Mouse (Mus musculus) forebrain, embryonic 12.5 days (tissue): ENCODE measurements around the gene Alpk3. TPM values are rescaled to one million over a fixed set of nuclear protein-coding genes. Genes with fewer than 3 reads are reported as not detected.
"Not testable (repeated sequence)": the region's sequence is repeated elsewhere in the genome, so short reads cannot be mapped to it uniquely, and the experiment has no call there.

Source experiments
- ATAC-seq: fragments of 200-750 bp; cut with Nextera tagmentation; 2 replicates; pipeline ENCODE4 v1.8.0; 2017; ENCODE audit warnings: moderate TSS enrichment; ENCODE audit not compliant: low FRiP score
- H3K27ac ChIP-seq: fragments of 300-500 bp; sonication (generic); 2 replicates; pipeline ENCODE4 v1.5.1; 2016; ENCODE audit warnings: mild to moderate bottlenecking
- H3K27me3 ChIP-seq: fragments of 300-500 bp; sonication (generic); 2 replicates; pipeline ENCODE4 v1.6.1; 2016; ENCODE audit warnings: mild to moderate bottlenecking
- H3K36me3 ChIP-seq: fragments of 300-500 bp; sonication (generic); replicated peaks from 2 replicates; pipeline ENCODE4 v1.6.1; 2016; ENCODE audit warnings: mild to moderate bottlenecking
- H3K4me1 ChIP-seq: fragments of 300-500 bp; sonication (generic); 2 replicates; pipeline ENCODE4 v1.6.1; 2016
- H3K4me2 ChIP-seq: fragments of 300-500 bp; sonication (generic); 2 replicates; pipeline ENCODE4 v1.6.1; 2016; ENCODE audit warnings: mild to moderate bottlenecking, moderate library complexity
- H3K4me3 ChIP-seq: fragments of 300-500 bp; sonication (generic); replicated peaks from 2 replicates; pipeline ENCODE4 v1.5.1; 2016; ENCODE audit warnings: mild to moderate bottlenecking
- H3K9ac ChIP-seq: fragments of 300-500 bp; sonication (generic); 2 replicates; pipeline ENCODE4 v1.6.1; 2016; ENCODE audit warnings: mild to moderate bottlenecking
- H3K9me3 ChIP-seq: fragments of 300-500 bp; sonication (generic); 2 replicates; pipeline ENCODE4 v1.6.1; 2016
- WGBS: fragments of 180-500 bp; shearing (Covaris S2); methylation state at CpG from one replicate; pipeline ENCODE4 v1.1.7; 2016; 5-methylcytosine and 5-hydroxymethylcytosine counted together
- polyA plus RNA-seq: library from polyadenylated mRNA; unstranded; fragments of >200 nt; fragmentation: Nextera tagmentation; extraction: Ambion mirVana; gene quantifications from 2 replicates; pipeline ENCODE4 v1.2.1, GENCODE M21; 2016

Gene Alpk3
- polyA plus RNA-seq, 1 experiment from 2014 or later = 0.08 TPM

- Histone ChIP-seq H3K4me2 (no peak overlapping the region), H3K27ac (no peak overlapping the region), H3K9me3 (no peaks in the 10 kb centered on the region), H3K27me3 (no peaks in the 10 kb centered on the region), H3K36me3 (no peaks in the 10 kb centered on the region), H3K4me1 (peaks cover 2% of the 10 kb centered on the region; the same call in 1 of the 2 replicates), H3K4me3 (no peak overlapping the region), H3K9ac (no peak overlapping the region)
- ATAC-seq = no peak
- 87% methylated on average over 5 of the region's 5 CpGs for WGBS
Measured at GRCm38 (mm10) chr7:81139671-81140404, 82.4 kb downstream of the Alpk3 start.

- H3K36me3 ChIP-seq = no peaks in the 10 kb centered on the region
- no peak overlapping the region for H3K4me2 ChIP-seq
- H3K4me1 ChIP-seq = no peaks in the 10 kb centered on the region
- no peak overlapping the region for H3K9ac ChIP-seq
- ATAC-seq = no peak
- H3K27ac ChIP-seq = no peak overlapping the region
- no peaks in the 10 kb centered on the region for H3K27me3 ChIP-seq
- H3K9me3 ChIP-seq = no peaks in the 10 kb centered on the region
- H3K4me3 ChIP-seq = no peak overlapping the region
- 58% methylated on average over 1 of the region's 1 CpGs for WGBS
Measured at GRCm38 (mm10) chr7:81141541-81141940, 84.1 kb downstream of the Alpk3 start.

- H3K27ac ChIP-seq, H3K9ac ChIP-seq, ATAC-seq, H3K27me3 ChIP-seq, H3K4me3 ChIP-seq, H3K9me3 ChIP-seq, H3K4me2 ChIP-seq, H3K4me1 ChIP-seq, H3K36me3 ChIP-seq: not testable (repeated sequence)
- WGBS = 72% methylated on average over 4 of the region's 4 CpGs
Measured at GRCm38 (mm10) chr7:81143056-81143455, 85.7 kb downstream of the Alpk3 start.

- Histone ChIP-seq H3K4me1 (no peaks in the 10 kb centered on the region), H3K27ac (no peak overlapping the region), H3K4me2 (no peak overlapping the region), H3K27me3 (no peaks in the 10 kb centered on the region), H3K36me3 (no peaks in the 10 kb centered on the region), H3K4me3 (no peak overlapping the region), H3K9me3 (no peaks in the 10 kb centered on the region), H3K9ac (no peak overlapping the region)
- WGBS = 92% methylated on average over 11 of the region's 11 CpGs
- no peak for ATAC-seq
Measured at GRCm38 (mm10) chr7:81149759-81150158, 92.4 kb downstream of the Alpk3 start.

GRCm38 (mm10) chr7:81151216-81151615 is 93.8 kb downstream of the Alpk3 start:
- ATAC-seq = no peak
- Histone ChIP-seq H3K4me2 (no peak overlapping the region), H3K36me3 (no peaks in the 10 kb centered on the region), H3K4me1 (no peaks in the 10 kb centered on the region; the same call in 1 of the 2 replicates), H3K27me3 (no peaks in the 10 kb centered on the region), H3K4me3 (no peak overlapping the region), H3K27ac (no peak overlapping the region), H3K9me3 (no peaks in the 10 kb centered on the region), H3K9ac (no peak overlapping the region)
- WGBS = 95% methylated on average over 8 of the region's 8 CpGs

GRCm38 (mm10) chr7:81152306-81152705 is 94.9 kb downstream of the Alpk3 start:
- Histone ChIP-seq H3K4me1 (no peaks in the 10 kb centered on the region; the same call in 1 of the 2 replicates), H3K36me3 (no peaks in the 10 kb centered on the region), H3K9me3 (no peaks in the 10 kb centered on the region), H3K27ac (no peak overlapping the region), H3K4me3 (no peak overlapping the region), H3K9ac (no peak overlapping the region), H3K27me3 (no peaks in the 10 kb centered on the region), H3K4me2 (no peak overlapping the region)
- ATAC-seq = no peak
- 93% methylated on average over 10 of the region's 10 CpGs for WGBS

GRCm38 (mm10) chr7:81152826-81153225 is 95.4 kb downstream of the Alpk3 start:
- no peak for ATAC-seq
- Histone ChIP-seq H3K9ac (no peak overlapping the region), H3K4me3 (no peak overlapping the region), H3K27me3 (no peaks in the 10 kb centered on the region), H3K4me1 (no peaks in the 10 kb centered on the region; the same call in 1 of the 2 replicates), H3K27ac (no peak overlapping the region), H3K4me2 (no peak overlapping the region), H3K36me3 (no peaks in the 10 kb centered on the region), H3K9me3 (no peaks in the 10 kb centered on the region)
- 85% methylated on average over 7 of the region's 7 CpGs for WGBS

- Histone ChIP-seq H3K27ac (no peak overlapping the region), H3K4me1 (no peaks in the 10 kb centered on the region; the same call in 1 of the 2 replicates), H3K4me2 (no peak overlapping the region), H3K9ac (no peak overlapping the region), H3K9me3 (no peaks in the 10 kb centered on the region), H3K27me3 (no peaks in the 10 kb centered on the region), H3K4me3 (no peak overlapping the region), H3K36me3 (no peaks in the 10 kb centered on the region)
- WGBS = 87% methylated on average over 6 of the region's 6 CpGs
- no peak for ATAC-seq
Measured at GRCm38 (mm10) chr7:81153327-81153726, 95.9 kb downstream of the Alpk3 start.

GRCm38 (mm10) chr7:81154244-81154643 is 96.8 kb downstream of the Alpk3 start:
- H3K9me3 ChIP-seq, ATAC-seq, H3K27me3 ChIP-seq, H3K4me3 ChIP-seq, H3K4me2 ChIP-seq, H3K9ac ChIP-seq, H3K36me3 ChIP-seq, H3K27ac ChIP-seq, H3K4me1 ChIP-seq: not testable (repeated sequence)

- no peak overlapping the region for H3K27ac ChIP-seq
- WGBS = 0% methylated on average over 3 of the region's 3 CpGs
Measured at GRCm38 (mm10) chr7:81154960-81155359, 97.6 kb downstream of the Alpk3 start.

More at GRCm38 (mm10) chr7:81154960-81155359, 97.6 kb downstream of the Alpk3 start:
- Histone ChIP-seq H3K4me1 (no peaks in the 10 kb centered on the region; the same call in 1 of the 2 replicates), H3K27me3 (no peaks in the 10 kb centered on the region), H3K9ac (no peak overlapping the region), H3K4me2 (no peak overlapping the region), H3K9me3 (no peaks in the 10 kb centered on the region), H3K4me3 (no peak overlapping the region), H3K36me3 (no peaks in the 10 kb centered on the region)
- 0 out of 2 replicates have a peak, but pooled peaks have one; percentile 44 for ATAC-seq

Other genes starting within 250 kb of the Alpk3 start
- 30.8 and 31.6 TPM in 2 replicates for gene Iqgap1, start 231.6 kb upstream of the Alpk3 start, polyA plus RNA-seq
- gene Zscan2, start 196.7 kb upstream of the Alpk3 start, polyA plus RNA-seq = 3.7 and 4.5 TPM in 2 replicates
- 40.6 and 46.5 TPM in 2 replicates for gene Wdr73, start 156.3 kb upstream of the Alpk3 start, polyA plus RNA-seq
- gene Nmb, start 152.5 kb upstream of the Alpk3 start, polyA plus RNA-seq = 7.8 and 8.6 TPM in 2 replicates
- gene Sec11a, start 109.8 kb upstream of the Alpk3 start, polyA plus RNA-seq = 169 and 179 TPM in 2 replicates
- 12.1 and 14.3 TPM in 2 replicates for gene Zfp592, start 63.9 kb upstream of the Alpk3 start, polyA plus RNA-seq
- gene Slc28a1, start 57.2 kb downstream of the Alpk3 start, polyA plus RNA-seq = not detected in 2 replicates
- 2.3 and 2.8 TPM in 2 replicates for gene Pde8a, start 156.0 kb downstream of the Alpk3 start, polyA plus RNA-seq